Mouse (Mus musculus) bone marrow, adult 2 months (tissue): Measurements from ENCODE around the gene C1qtnf9. TPM values are rescaled to one million over a fixed set of nuclear protein-coding genes. Genes with fewer than 3 reads are reported as not detected.
A peak's percentile ranks its signal among the peaks of the same experiment; 100 is the strongest.

ENCODE experiments used
- H3K27ac ChIP-seq: fragments of 200-500 bp; 2 replicates; pipeline ENCODE4 v1.5.1; 2012; ENCODE audit warnings: low read depth, mild to moderate bottlenecking, control low read depth, inconsistent platforms, low read length; ENCODE audit not compliant: control insufficient read depth, poor library complexity, insufficient read depth
- H3K4me1 ChIP-seq: fragments of 200-500 bp; 2 replicates; pipeline ENCODE4 v1.6.1; 2011; ENCODE audit warnings: low read length; ENCODE audit not compliant: control insufficient read depth, insufficient read depth
- H3K4me3 ChIP-seq: fragments of 200-500 bp; replicated peaks from 2 replicates; pipeline ENCODE3; 2011; ENCODE audit warnings: mild to moderate bottlenecking, low read depth, low read length, control low read depth; ENCODE audit not compliant: control insufficient read depth
- CTCF ChIP-seq: fragments of 200-500 bp; IDR thresholded peaks from 2 replicates; pipeline ENCODE4 v1.5.1; 2011; ENCODE audit warnings: low read length, control low read depth; ENCODE audit not compliant: control insufficient read depth, insufficient read depth
- POLR2A ChIP-seq: fragments of 200-500 bp; IDR thresholded peaks from 2 replicates; pipeline ENCODE4 v1.6.1; 2011; ENCODE audit warnings: low read depth, mild to moderate bottlenecking, control low read depth, low read length, borderline replicate concordance; ENCODE audit not compliant: control insufficient read depth
- WGBS: fragments of 180-500 bp; shearing (Covaris S2); methylation state at CpG from one replicate; pipeline ENCODE4 v1.1.7; 2018; 5-methylcytosine and 5-hydroxymethylcytosine counted together
- polyA plus RNA-seq: library from polyadenylated mRNA; stranded (reverse); fragments of >200 nt; gene quantifications from 2 replicates; pipeline ENCODE4 v1.2.4, GENCODE M21; 2011; ENCODE audit warnings: low replicate concordance; ENCODE audit not compliant: missing spikeins, insufficient read depth, insufficient read length

The C1qtnf9 gene
- polyA plus RNA-seq, 1 experiment, result not detected

- Histone ChIP-seq H3K27ac (no peak overlapping the region; the same call in 1 of the 2 replicates), H3K4me1 (peaks cover 2% of the 10 kb centered on the region), H3K4me3 (no peak overlapping the region)
- TF ChIP-seq POLR2A, result no peak
- no peak for TF ChIP-seq CTCF
- 73% methylated on average over 2 of the region's 2 CpGs for WGBS
Observed at GRCm38 (mm10) chr14:60765025-60765424, 2.9 kb upstream of the C1qtnf9 start.

GRCm38 (mm10) chr14:60769340-60769739 lies 1.4 kb downstream of the C1qtnf9 start:
- WGBS, result 80% methylated on average over 6 of the region's 6 CpGs
- Histone ChIP-seq H3K27ac (no peak overlapping the region), H3K4me1 (peaks cover 2% of the 10 kb centered on the region), H3K4me3 (no peak overlapping the region)
- TF ChIP-seq CTCF (no peak), POLR2A (no peak)

DNA sequence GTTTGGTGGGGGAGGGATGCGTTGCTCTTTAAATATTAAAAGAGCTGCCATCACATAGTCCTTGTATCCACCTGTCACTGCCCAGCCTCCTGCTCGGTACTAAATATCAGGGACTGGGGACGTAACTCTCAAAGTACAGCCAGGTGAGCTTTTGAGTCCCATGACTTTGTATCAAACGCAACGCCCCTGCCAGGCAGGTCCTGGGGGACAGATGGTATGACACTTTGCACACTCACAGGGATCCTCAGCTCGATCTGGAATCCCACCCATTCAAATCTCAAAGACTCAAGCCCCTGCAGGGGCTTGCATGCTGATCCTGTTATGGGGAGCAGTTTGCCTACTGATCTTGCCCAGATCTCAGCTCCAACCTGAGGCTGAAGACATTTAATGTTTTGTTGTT lies 2.7 kb downstream of the C1qtnf9 start:
- Histone ChIP-seq H3K4me3 (no peak overlapping the region), H3K4me1 (peaks cover 1% of the 10 kb centered on the region), H3K27ac (no peak overlapping the region)
- 76% methylated on average over 6 of the region's 6 CpGs for WGBS
- TF ChIP-seq POLR2A, result no peak
- TF ChIP-seq CTCF, result no peak

GRCm38 (mm10) chr14:60771057-60771456 lies 3.1 kb downstream of the C1qtnf9 start:
- H3K4me1 ChIP-seq, result no peaks in the 10 kb centered on the region
- H3K27ac ChIP-seq, result no peak overlapping the region
- peak; percentile 82 for TF ChIP-seq CTCF
- TF ChIP-seq POLR2A, result no peak
- 3% methylated on average over 8 of the region's 8 CpGs for WGBS
- H3K4me3 ChIP-seq, result peak overlapping the region; percentile 36

- TF ChIP-seq POLR2A (no peak), CTCF (peak; percentile 32; the same call in 1 of the 2 replicates)
- H3K27ac ChIP-seq, result no peak overlapping the region
- WGBS, result 91% methylated on average over 2 of the region's 2 CpGs
- H3K4me1 ChIP-seq, result no peaks in the 10 kb centered on the region; the same call in 1 of the 2 replicates
- H3K4me3 ChIP-seq, result no peak overlapping the region
Observed at GRCm38 (mm10) chr14:60773476-60773875, 5.5 kb downstream of the C1qtnf9 start.

DNA sequence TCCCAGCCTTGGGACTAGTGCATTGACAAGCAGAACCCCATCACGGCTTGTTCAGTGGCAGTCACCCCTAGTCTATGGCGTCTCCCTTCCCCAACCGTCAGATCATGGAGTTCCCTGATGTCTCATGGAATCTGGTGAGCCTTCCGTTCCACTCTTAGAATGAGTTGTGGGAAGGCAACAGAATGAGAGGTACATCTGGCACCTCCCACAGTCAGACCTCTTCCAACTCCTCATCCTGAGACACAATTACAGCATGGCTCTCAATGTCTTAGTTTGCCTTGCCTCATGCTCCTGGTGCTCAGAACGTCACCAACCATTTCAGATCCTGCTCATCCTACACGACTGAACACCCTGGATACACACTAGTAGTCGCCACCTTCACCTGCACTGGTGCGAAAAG lies 8.6 kb downstream of the C1qtnf9 start:
- Histone ChIP-seq H3K4me3 (no peak overlapping the region), H3K4me1 (peaks cover 2% of the 10 kb centered on the region; the same call in 1 of the 2 replicates), H3K27ac (no peak overlapping the region)
- no peak for TF ChIP-seq CTCF
- TF ChIP-seq POLR2A, result no peak
- 80% methylated on average over 8 of the region's 8 CpGs for WGBS

GRCm38 (mm10) chr14:60777485-60777919 lies 9.6 kb downstream of the C1qtnf9 start:
- WGBS, result 76% methylated on average over 5 of the region's 5 CpGs
- no peak overlapping the region for H3K27ac ChIP-seq
- TF ChIP-seq CTCF (no peak), POLR2A (no peak)
- peaks cover 2% of the 10 kb centered on the region; the same call in 1 of the 2 replicates for H3K4me1 ChIP-seq
- no peak overlapping the region for H3K4me3 ChIP-seq

- no peak for TF ChIP-seq POLR2A
- H3K4me1 ChIP-seq, result peaks cover 6% of the 10 kb centered on the region
- 90% methylated on average over 7 of the region's 7 CpGs for WGBS
- no peak overlapping the region for H3K4me3 ChIP-seq
- H3K27ac ChIP-seq, result no peak overlapping the region
Observed at GRCm38 (mm10) chr14:60779198-60779597, 11.3 kb downstream of the C1qtnf9 start.

- no peak for TF ChIP-seq POLR2A
- no peak for TF ChIP-seq CTCF
- WGBS, result 34% methylated on average over 7 of the region's 7 CpGs
Observed at GRCm38 (mm10) chr14:60782121-60782656, 14.3 kb downstream of the C1qtnf9 start.

More at GRCm38 (mm10) chr14:60782121-60782656, 14.3 kb downstream of the C1qtnf9 start:
- no peak overlapping the region for H3K4me3 ChIP-seq
- no peak overlapping the region for H3K27ac ChIP-seq
- peaks cover 6% of the 10 kb centered on the region for H3K4me1 ChIP-seq
